Mouse (Mus musculus): ENCODE measurements around the gene Tbc1d22a.

Gene Tbc1d22a

DNA sequence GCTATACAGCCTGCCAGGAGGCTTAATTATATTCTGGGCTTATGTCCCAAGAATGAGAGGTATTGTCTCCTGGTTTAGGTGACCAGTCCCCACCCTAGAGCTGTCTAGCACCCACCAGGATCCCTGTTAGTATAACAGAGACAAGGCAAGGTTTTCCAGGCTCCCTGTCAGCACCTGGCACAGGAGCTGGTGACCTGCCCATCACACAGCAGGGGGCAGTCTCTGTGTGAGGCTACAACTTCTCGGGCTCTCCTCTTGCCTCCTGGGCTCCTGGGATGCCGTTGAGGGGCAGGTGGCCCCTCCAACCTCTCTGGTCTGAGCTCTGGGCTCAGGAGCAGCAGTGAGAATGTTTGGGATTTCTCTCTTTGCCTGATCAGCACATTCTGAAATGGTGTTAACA lies 171.2 kb downstream of the Tbc1d22a start:
- no peak for DNase-seq (ENCODE audit: low read depth, low spot score)

DNA sequence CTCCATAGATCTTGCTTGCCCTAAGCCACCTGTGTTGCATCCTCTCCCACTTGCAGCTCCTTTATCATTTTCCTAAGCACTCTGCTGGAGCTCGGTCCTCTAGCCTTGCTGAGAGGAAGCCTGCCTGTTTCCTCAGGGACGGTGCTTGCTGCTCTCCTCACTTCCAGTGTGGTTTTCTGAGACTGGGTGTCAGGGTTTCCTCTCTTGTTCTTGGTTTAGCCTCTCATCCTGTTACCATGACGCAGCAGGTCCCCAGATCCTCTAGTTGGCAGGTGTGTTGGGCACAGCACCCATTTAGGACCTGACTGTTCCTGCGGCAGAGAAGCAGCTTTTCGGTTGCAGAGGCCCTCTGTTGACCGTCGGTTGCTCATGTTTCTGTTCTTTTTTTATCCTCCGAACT lies 172.1 kb downstream of the Tbc1d22a start:
- DNase-seq (ENCODE audit: low read depth, low spot score) = no peak

DNA sequence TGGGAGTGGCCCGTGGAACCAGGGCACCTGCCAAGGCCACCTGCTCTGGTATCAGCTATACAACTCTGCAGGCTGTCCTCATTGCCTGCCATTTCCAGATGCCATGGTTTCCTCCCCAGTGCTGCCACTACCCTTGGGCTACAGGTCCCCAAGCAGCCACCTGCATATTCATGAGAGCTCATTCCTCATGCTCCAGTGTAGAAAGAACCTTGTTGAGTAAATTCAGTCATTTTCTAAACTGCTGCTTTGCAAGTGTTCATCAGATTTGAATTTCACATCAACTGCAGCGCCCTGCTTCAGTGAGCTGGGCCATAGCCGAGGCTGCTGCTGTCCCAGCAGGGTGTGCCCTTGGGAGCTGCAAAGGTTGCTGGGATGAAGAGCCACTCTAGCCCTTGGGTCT lies 174.3 kb downstream of the Tbc1d22a start:
- no peak for DNase-seq (ENCODE audit: low read depth, low spot score)

DNA sequence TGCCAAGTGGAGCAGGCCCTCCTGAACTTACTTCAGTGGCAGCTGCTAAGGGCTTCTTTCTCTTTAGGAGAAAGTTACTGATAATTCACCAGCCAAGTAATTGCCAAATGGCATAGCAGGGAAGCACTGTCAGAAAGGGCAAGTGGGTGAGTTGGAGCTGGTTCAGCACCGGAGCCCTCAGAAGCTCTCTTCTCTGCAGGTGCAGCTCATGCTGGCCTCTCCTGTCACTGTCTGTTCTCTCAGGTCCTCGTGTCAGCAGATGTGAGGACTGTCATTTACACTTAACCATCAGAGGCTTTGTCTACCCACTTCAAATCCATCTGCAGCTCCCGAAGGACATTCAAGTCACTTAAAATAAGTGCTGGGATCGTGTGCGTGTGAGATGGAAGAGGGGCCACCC lies 190.6 kb downstream of the Tbc1d22a start:
- DNase-seq (ENCODE audit: low read depth, low spot score) = no peak

DNA sequence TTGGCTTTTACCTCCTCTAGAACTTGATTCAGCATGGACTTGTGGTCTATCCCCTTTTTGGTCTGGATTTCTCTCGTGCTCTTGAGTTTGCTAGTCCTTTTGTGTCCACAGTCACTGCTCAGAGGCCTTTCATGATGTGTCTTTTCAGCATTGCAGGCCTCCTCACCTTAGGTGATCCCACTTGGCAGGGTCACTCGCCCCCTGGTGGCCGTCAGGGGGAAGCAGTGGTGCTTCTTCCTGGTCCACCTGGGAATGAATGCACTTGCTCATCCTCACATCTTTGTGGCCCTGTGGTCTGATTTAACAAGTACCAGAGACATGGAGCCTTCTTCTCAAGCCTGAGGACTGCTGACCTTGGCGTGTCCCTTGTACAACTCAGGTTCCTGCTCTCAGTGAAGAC lies 191.3 kb downstream of the Tbc1d22a start:
- DNase-seq (ENCODE audit: low read depth, low spot score) = peak; percentile 46

DNA sequence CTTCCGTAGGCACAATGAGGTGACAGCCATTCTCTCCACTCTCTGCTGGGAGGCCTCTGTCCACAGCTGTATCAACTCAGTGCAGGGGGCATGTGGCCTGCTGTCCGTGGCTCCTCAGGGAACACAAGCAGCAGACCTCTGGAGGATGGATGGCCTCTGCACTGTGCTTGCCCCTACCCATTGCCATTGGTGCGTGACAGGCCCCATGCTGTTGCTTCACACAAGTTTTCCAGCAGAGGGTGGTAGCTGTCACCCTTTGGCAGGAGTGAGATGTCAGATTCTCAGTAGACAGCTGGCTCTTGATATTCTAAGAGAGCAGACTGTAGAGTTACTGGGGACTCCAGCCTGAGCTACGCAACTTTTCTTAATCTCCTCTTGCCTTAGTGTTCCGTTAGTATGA lies 195.1 kb downstream of the Tbc1d22a start:
- DNase-seq (ENCODE audit: low read depth, low spot score) = peak; percentile 46

DNA sequence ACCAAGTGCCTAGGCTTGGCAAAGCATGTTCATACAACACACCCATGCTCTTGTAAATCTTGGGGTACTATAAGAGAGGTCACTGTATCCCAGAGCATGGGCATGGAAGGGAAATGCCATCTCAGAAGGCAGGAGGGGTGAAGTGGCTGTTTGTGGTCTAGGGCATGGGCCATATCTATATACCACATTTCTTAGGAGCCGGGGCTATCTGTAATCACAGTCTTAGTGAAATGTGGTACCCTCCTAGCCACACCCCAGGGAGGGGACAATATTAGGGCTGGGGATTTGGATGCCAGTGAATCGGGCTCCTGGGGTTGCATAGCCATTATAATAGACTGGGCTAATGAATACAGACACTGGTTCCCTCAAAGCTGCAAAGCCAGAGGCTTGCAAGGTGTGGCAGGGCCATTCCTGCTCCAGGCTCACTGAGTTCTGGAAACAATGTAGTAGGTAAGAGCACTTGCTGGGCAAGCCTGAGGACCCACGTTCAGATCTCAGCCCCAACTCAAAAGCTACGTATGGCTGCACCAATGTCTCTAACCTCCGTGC lies 197.3 kb downstream of the Tbc1d22a start:
- DNase-seq (ENCODE audit: low read depth, low spot score) = no peak

DNA sequence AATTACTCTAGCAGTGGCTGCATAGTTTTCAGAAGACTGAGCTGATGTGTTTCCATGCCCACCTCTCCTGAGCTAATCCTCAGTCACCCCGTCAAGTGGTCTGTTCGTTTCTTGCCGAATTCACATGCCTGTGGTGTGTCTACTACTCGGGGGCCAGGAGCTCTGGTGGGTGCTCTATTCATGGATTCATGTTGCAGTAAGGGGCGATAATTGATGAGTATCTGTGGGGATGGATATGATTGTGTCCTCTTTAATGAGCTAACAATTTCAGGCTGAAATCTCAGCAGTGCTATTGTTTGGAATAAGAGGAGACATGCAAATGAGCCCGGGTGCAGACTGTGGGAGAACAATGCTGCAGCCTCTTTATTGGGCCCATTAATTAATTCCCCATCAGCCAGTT lies 201.7 kb downstream of the Tbc1d22a start:
- DNase-seq (ENCODE audit: low read depth, low spot score) = no peak

DNA sequence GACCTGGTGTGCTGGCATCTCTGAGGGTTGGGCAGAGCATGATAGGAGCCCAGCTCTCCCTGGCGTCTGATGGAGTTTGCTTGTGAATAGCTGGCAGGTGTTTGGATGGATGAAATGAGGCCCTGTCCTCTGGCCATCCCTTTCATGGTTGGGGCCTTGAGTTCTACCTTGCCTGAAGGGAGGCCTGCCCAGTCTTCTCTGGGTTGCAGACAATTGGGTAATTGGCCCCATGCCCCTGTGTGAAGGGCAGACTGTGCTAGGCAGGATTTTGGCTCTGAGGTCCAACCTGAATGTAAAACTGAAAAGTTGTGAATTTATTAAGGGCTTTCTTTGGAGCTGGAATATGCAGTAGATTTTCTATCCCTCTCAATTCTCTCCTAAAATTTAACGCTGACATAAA lies 204.2 kb downstream of the Tbc1d22a start:
- DNase-seq (ENCODE audit: low read depth, low spot score) = no peak

DNA sequence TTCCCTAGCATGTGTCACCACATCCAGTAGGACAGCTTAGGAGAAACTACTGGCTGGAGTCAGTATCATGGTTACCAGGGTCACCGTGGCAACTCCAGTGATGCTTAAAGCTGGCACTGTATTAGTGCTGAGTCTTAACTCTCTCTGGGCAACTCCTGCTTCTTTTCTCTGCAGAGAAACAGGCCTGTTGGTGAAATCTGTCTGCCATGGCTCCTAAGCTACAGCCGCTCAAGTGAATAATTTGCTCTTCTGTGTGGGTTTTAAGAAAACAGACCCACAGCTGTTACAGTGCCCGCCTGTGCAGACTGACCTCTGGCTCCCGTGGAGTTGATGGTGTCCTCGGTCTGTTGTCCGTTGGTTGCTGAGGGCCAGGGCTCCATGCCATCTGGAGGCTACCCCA lies 205.4 kb downstream of the Tbc1d22a start:
- no peak for DNase-seq (ENCODE audit: low read depth, low spot score)

DNA sequence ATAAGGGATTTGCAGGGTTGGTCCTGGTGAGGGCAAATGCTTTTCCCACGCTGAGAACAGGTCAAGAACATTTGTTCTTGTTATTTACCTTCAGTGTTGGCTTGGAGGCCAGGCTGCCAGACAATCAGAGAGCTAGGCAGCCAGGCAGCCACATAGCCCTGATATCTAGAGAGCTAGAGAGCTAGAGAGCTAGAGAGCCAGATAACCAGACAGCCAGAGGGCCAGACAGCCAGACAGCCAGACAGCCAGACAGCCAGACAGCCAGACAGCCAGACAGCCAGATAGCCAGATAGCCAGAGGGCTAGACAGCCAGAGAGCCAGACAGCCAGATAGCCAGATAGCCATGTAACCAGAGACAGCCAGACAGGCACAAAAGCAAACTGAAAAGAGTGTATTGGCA lies 208.6 kb downstream of the Tbc1d22a start:
- no peak for DNase-seq (ENCODE audit: low read depth, low spot score)

DNA sequence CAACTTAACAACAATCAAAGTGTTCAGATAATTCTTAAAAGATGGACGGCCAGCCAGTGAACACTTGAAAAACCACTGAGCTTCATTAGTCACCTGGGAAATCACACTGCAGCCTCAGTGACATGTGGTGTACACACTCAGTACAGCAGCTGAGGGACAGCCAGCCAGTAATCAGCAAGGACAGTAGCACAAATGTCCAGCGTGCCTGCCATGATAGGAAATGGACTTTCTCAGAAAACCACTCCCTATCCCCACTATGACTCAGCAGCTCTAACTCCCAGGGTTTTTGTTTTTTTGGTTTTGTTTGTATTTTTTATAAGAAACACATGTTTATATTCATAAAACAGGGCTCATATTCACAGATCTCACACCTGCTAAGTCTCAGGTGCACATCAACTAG lies 209.6 kb downstream of the Tbc1d22a start:
- no peak for DNase-seq (ENCODE audit: low read depth, low spot score)

DNA sequence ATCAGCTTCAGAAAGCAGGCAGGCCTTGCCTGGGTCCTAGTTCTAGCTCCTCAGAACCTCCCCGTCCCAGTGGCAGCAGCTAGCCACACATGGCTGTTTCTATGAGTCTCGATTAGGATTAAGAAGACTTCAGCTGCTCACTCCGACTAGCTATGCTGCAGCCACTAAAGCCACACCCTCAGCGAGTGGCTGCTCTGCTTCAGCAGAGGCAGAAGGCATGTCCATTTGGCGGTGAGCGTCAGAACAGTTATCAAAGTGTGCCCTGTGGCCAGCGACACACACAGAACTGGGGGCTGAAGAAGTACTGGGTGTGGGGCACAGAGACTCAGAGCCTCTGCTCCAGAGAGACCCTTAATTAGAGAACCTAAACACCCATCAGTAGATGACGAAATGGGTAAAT lies 210.7 kb downstream of the Tbc1d22a start:
- no peak for DNase-seq (ENCODE audit: low read depth, low spot score)

DNA sequence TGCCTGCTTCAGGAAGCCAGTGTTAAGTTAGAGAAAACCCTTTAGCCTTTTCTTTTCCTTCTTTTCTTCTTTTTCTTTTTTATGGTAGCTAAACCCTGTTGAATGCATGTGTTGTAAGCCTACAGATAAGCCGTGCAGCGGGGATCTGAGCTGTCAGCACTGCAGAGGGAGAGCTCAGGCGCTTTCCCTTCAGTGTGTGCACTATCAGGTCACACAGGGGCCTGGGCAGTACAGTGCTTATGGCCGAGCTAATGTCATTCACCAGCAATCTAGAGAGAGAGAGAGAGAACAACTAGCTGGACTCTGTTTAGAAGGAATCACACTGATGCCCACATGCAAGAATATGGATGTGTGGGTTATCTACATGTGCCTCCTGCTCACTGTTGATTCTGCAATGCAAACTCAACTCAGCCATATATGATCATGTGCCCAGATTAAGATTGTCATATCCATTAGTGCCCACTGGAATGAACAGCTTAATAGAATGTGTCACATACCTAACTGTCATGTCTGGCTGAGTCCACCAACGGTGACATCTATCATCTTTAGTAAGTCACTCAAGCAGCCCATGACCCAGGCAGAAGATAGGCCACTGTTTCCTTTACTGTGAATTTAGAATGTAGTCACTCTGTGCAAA lies 212.2 kb downstream of the Tbc1d22a start:
- no peak for DNase-seq (ENCODE audit: low read depth, low spot score)

DNA sequence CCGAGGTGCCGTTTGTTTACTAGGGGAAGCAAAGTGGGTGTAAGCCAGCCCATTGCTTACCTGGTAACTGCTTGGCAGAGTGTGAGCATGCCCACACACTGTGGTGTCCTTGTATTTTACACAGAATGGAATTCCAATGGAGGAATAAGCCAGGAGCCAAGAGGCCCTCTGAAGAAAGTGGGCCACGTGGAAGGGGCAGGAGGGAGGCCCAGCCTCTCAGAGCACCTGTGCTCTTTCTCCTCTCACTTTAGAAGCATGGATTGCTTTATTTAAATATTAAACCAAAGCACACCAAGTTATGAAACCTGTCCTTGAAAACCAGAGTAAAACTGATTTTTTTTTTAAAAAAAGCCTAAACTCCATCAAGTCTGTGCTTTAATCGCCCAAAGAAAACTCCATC lies 213.2 kb downstream of the Tbc1d22a start:
- DNase-seq (ENCODE audit: low read depth, low spot score) = no peak

DNA sequence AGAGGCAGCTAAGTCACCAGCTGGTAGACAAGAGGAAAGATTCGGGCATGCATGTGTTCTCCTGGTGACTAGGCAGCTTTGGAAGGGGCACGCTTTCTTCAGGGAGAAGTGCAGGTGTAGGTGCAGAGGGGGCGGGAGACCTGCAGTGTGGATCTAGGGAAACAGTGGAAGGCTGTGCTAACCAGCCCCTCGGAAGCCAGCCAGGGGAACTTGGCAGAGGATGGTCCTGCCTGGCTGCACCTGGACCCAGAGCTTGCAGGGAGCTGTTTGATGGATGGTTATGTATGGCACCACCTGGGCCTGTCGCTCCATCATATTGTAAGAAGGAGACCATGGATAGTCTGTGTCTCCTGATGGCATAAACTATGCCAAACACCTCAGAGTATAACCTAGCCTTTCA lies 214.2 kb downstream of the Tbc1d22a start:
- no peak for DNase-seq (ENCODE audit: low read depth, low spot score)

DNA sequence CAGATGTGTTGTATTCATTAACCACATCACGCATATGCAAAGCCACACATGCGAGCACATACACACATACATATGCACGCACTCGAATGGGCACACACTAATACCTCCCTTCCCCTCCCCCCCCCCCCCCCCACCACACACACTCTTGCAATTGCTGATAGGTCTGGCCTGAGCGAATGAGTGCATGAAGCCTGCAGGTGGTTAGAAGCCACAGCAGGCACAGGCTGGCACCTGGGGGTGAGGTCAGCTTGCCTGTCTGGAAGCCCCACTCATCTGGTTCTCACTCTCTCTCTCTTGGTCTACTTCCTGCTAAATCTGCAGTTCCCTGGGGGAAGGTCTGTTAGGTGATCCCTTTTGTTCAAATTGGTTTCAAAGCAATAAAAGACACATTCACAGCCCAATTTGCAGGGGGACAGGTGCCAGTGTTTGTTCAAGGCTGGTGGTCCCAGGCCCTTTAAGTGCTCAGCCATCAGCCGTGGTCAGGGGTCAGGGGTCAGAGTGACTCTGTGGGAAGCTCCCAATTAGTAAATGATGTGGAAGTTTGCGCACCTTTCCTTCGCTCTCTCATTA lies 215.6 kb downstream of the Tbc1d22a start:
- no peak for DNase-seq (ENCODE audit: low read depth, low spot score)

DNA sequence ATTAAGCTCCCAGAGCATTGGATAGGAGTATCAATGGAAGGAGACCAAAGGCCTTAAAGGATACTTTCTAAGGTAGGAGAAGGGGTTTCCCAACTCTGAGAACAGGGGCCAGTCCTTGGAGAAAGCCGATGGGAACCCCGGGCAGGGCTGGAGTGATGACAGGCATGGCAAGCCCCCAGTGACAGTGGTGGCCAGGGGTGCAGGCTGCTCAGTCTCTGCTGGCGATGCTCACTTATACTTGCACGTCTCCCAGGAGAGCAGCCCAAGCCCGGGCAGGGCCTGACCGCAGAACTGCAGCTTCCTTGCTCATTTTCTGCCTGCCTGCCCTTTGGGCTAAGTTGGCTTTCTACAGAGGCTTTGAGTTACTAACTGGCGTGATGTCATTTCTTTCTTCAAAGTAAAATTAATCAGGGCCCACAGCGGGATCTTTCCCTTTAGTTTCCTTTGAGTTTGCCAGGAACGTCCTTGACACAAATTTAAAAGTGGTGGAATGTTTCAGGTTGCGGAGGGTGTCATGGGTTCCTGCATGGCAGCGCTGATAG lies 217.4 kb downstream of the Tbc1d22a start:
- DNase-seq (ENCODE audit: low read depth, low spot score) = no peak

DNA sequence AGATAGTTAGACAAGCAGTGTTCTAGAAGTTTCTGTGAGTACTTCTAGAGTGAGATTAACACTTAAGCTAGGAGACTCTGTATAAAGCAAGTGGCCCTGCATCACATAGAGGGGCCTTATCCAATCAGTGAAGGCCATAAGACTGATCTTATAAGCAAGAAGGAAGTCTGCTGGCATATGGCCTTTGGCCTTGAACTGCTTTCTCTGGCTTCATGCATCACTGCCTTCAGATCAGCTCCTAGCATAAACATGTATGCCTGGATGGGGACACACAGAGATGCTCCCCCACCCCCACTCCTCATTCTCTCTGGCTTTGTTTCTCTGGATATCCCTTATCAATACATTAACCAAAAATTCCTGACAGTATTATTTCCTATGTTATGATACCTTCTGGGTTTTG lies 218.5 kb downstream of the Tbc1d22a start:
- no peak for DNase-seq (ENCODE audit: low read depth, low spot score)

DNA sequence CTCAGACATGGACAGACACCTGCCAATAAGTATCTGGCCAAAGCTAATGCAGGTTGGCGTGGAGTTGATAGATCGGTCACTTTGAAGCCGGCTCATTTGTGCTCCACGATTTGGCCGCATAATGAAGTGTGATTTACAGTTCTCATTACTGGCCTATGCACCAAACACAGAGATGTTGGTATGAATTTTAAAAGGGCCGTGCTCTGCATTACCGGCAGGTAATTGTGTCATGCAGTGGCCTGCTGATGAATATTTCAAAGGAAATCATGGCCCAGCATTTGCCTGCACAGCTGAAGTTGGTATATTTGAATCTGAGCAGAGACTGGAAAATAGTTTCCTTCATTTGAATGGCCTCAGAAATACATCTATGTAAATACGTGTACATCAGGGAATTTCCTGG lies 219.1 kb downstream of the Tbc1d22a start:
- DNase-seq (ENCODE audit: low read depth, low spot score) = no peak

DNA sequence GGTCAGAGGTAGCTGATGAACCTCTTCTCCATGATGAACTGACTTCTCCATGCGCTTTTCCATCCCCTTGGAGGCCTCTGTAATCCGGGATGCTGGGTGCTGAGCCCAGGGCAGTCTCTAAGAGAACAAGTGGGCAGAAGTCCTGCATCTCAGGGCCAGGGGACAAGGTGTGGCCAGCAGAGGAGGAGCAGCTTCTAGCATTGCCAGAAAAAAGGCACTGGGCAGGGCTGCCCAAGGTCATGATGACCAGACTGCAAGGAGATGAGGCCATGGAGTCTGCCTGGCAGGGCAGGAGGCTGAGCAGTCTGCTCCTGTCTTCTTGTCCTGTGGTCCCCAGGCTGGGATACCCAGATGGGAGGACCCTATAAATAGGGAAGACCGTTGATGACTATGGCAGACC lies 220.0 kb downstream of the Tbc1d22a start:
- no peak for DNase-seq (ENCODE audit: low read depth, low spot score)

DNA sequence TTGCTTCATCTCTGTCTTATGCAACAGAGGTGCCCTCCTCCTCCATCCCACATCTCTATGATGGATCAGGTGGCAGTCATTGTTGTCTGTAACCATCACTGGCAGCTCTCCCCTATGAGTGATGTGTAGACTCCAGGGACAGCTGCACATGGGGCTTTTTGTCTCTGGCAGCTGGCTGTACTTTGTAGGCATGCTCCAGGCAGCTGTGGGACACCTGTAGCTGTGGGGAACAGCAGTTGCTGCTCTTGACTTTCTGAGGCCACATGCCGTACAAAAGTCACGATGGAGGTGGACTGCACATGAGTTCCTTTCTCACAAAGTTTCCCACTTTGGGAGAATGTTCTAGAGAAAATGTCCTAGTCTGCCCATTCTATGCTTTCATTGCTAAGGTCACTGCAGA lies 223.1 kb downstream of the Tbc1d22a start:
- no peak for DNase-seq (ENCODE audit: low read depth, low spot score)

DNA sequence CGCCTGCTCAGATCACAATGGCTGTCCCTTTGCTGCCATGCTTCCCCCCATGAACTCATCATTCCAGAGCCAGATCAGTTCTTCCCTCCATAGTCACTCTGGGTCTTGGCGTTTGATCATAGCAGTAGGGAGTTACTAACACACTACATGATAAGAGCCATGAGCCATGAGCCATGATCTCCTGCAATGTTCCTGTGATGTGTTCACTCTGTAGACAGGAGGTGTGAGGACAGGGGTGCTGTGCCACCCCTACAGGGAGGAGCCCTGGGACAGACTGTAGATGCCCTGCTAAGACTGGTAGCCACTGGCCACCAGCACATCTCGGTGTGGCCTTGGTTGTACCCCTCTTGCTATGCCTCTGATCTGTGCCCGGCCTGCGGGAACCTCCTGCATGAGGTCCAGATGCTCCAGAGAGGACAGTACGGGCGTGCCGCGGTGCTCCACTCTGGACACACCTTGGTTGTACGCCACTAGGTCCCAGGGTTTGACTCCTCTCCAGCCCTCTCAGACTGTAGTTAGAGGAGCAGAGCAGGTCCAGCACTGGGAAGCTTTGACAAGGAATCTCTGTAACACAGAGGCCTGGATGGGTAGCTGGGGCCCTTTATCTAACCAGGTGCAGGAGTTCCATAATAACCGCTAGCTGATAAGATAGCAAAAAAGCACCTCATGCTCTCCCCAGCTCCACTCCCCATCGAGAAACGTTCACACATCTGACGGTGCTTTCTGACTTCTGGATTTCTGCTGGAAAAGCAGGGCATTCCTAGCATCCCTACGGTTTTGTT lies 224.9 kb downstream of the Tbc1d22a start:
- no peak for DNase-seq (ENCODE audit: low read depth, low spot score)

Measured in retina, postnatal 7 days (tissue).